Mouse (Mus musculus): ENCODE data around the gene Rgl2. TPM values are rescaled to one million over a fixed set of nuclear protein-coding genes. Genes with fewer than 3 reads are reported as not detected.
A peak's percentile ranks its signal among the peaks of the same experiment; 100 is the strongest.

Rgl2 gene
- polyA plus RNA-seq, 1 experiment, result 37.5 TPM

- no peaks in the 10 kb centered on the region for H3K9me3 ChIP-seq (replicated peaks; ENCODE audit: control insufficient read depth, insufficient read depth, low read length, poor library complexity, severe bottlenecking)
- H3K27ac ChIP-seq (ENCODE audit: insufficient read depth, low read length), result no peak overlapping the region
- no peaks in the 10 kb centered on the region for H3K27me3 ChIP-seq (ENCODE audit: control insufficient read depth, insufficient read depth, low read length, poor library complexity, severe bottlenecking)
- peaks cover 1% of the 10 kb centered on the region for H3K4me1 ChIP-seq (ENCODE audit: control insufficient read depth, insufficient read depth, low read length)
- peak overlapping the region; percentile 57 for H3K9ac ChIP-seq (ENCODE audit: low read depth, poor library complexity, severe bottlenecking)
- no peaks in the 10 kb centered on the region for H3K36me3 ChIP-seq (ENCODE audit: control insufficient read depth, insufficient read depth, low read length, poor library complexity, severe bottlenecking)
- TF ChIP-seq EP300 (IDR thresholded peaks at IDR 0.05; ENCODE audit: insufficient read depth, low read depth, low read length) (0 out of 2 replicates have a peak, but pooled peaks have one; percentile 36), POLR2A (IDR thresholded peaks at IDR 0.05; ENCODE audit: insufficient read depth, low read length) (no peak), CTCF (IDR thresholded peaks at IDR 0.05; ENCODE audit: low read depth, low read length) (peak; percentile 90)
- H3K4me3 ChIP-seq (ENCODE audit: low read depth, low read length), result peak overlapping the region; percentile 76
Observed at GRCm38 (mm10) chr17:33920282-33921097, 8.9 kb upstream of the Rgl2 start.

DNA sequence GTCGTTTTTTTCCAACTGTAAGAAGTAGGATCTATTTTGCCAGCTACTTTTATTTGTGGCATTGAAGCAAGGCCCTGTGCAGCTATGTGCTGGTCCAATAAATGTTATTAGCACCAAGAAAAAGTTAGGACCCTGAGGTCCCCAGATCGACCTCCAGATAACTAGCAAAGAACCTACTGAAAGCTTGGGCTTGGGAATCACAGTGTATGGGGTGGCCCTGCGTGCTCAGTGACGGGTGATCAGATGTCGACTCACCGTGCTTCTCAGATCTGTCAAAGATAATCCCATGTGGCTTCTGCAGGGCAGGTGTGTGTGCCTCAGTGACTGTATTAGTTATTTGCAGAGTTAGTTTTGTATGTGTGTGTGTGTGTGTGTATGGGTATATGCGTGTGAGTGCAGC is 8.0 kb upstream of the Rgl2 start:
- Histone ChIP-seq H3K27me3 (ENCODE audit: control insufficient read depth, insufficient read depth, low read length, poor library complexity, severe bottlenecking) (no peaks in the 10 kb centered on the region), H3K4me1 (ENCODE audit: control insufficient read depth, insufficient read depth, low read length) (peaks cover 1% of the 10 kb centered on the region), H3K9me3 (replicated peaks; ENCODE audit: control insufficient read depth, insufficient read depth, low read length, poor library complexity, severe bottlenecking) (no peaks in the 10 kb centered on the region), H3K9ac (ENCODE audit: low read depth, poor library complexity, severe bottlenecking) (no peak overlapping the region), H3K36me3 (ENCODE audit: control insufficient read depth, insufficient read depth, low read length, poor library complexity, severe bottlenecking) (no peaks in the 10 kb centered on the region), H3K27ac (ENCODE audit: insufficient read depth, low read length) (no peak overlapping the region), H3K4me3 (ENCODE audit: low read depth, low read length) (no peak overlapping the region)
- TF ChIP-seq POLR2A (IDR thresholded peaks at IDR 0.05; ENCODE audit: insufficient read depth, low read length) (no peak), CTCF (IDR thresholded peaks at IDR 0.05; ENCODE audit: low read depth, low read length) (no peak), EP300 (IDR thresholded peaks at IDR 0.05; ENCODE audit: insufficient read depth, low read depth, low read length) (no peak)

DNA sequence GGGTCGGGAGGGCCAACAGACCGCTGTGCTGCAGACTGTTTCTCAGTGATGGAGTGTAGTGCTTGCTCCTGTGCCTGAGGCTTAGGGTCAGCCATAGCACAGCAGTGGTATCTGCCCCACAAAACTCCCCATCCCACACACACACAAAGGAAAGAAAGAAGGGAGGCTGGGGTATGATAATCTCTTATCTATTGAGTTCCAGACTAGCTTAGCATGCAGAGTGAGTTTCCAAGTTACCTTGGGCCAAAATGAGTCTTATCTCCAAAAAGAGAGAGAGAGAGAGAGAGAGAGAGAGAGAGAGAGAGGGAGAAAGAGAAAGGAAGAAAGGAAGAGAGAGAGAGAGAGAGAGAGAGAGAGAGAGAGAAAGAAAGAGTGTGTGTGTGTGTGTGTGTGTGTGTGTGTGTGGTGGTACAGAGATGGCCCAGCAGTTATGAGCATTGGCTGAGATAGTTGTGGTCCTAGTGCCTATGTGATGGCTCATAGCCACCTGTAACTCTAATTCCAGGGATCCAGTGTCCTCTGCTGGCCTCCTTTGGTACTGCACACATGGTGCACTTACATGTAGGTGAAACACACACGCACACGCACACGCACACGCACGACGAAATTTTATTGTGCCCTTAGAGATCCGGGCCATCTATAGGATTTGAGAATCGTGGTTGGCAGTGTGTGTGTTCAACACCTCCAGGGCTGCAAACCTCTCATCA is 4.6 kb upstream of the Rgl2 start:
- H3K27ac ChIP-seq (ENCODE audit: insufficient read depth, low read length), result no peak overlapping the region
- TF ChIP-seq EP300 (IDR thresholded peaks at IDR 0.05; ENCODE audit: insufficient read depth, low read depth, low read length) (no peak), CTCF (IDR thresholded peaks at IDR 0.05; ENCODE audit: low read depth, low read length) (peak; percentile 53), POLR2A (IDR thresholded peaks at IDR 0.05; ENCODE audit: insufficient read depth, low read length) (no peak)
- no peak overlapping the region for H3K9ac ChIP-seq (ENCODE audit: low read depth, poor library complexity, severe bottlenecking)
- no peaks in the 10 kb centered on the region for H3K9me3 ChIP-seq (replicated peaks; ENCODE audit: control insufficient read depth, insufficient read depth, low read length, poor library complexity, severe bottlenecking)
- H3K36me3 ChIP-seq (ENCODE audit: control insufficient read depth, insufficient read depth, low read length, poor library complexity, severe bottlenecking), result no peaks in the 10 kb centered on the region
- H3K27me3 ChIP-seq (ENCODE audit: control insufficient read depth, insufficient read depth, low read length, poor library complexity, severe bottlenecking), result no peaks in the 10 kb centered on the region
- H3K4me1 ChIP-seq (ENCODE audit: control insufficient read depth, insufficient read depth, low read length), result no peaks in the 10 kb centered on the region
- H3K4me3 ChIP-seq (ENCODE audit: low read depth, low read length), result no peak overlapping the region

DNA sequence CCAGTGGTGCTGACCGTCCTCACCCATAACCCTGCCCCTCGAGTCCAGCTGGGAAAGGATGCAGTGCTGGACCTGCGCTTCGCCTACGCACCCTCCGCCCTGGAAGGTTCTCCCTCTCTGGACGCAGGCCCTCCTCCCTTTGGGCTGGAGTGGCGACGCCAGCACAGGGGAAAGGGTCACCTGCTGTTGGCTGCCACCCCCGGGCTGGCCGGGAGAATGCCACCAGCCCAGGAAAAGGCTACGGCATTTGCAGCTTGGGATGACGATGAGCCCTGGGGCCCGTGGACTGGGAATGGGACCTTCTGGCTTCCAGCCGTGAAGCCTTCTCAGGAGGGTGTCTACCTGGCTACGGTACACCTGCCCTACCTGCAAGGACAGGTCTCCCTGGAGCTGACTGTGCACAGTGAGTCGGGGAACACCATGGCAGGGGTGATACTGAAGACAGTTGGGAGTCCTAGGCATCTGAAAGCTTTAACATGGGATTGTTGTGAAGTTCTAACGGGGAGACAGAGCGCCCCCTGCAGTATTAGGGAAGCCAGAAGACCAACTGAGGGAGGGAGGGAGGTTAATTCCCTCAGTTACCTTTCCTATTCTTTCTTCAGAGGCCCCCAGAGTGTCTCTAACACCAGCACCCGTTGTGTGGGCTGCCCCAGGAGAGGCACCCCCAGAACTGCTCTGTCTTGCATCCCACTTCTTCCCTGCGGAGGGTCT is 3.8 kb upstream of the Rgl2 start:
- 0 out of 2 replicates have a peak overlapping the region, but pooled peaks have one; percentile 10 for H3K4me3 ChIP-seq (ENCODE audit: low read depth, low read length)

GRCm38 (mm10) chr17:33926207-33926932 is 3.0 kb upstream of the Rgl2 start:
- H3K36me3 ChIP-seq (ENCODE audit: control insufficient read depth, insufficient read depth, low read length, poor library complexity, severe bottlenecking), result no peaks in the 10 kb centered on the region
- no peaks in the 10 kb centered on the region for H3K4me1 ChIP-seq (ENCODE audit: control insufficient read depth, insufficient read depth, low read length)
- TF ChIP-seq CTCF (IDR thresholded peaks at IDR 0.05; ENCODE audit: low read depth, low read length) (peak; percentile 73), EP300 (IDR thresholded peaks at IDR 0.05; ENCODE audit: insufficient read depth, low read depth, low read length) (no peak), POLR2A (IDR thresholded peaks at IDR 0.05; ENCODE audit: insufficient read depth, low read length) (no peak)
- no peak overlapping the region for H3K27ac ChIP-seq (ENCODE audit: insufficient read depth, low read length)
- H3K4me3 ChIP-seq (ENCODE audit: low read depth, low read length), result no peak overlapping the region
- H3K9me3 ChIP-seq (replicated peaks; ENCODE audit: control insufficient read depth, insufficient read depth, low read length, poor library complexity, severe bottlenecking), result no peaks in the 10 kb centered on the region
- no peak overlapping the region for H3K9ac ChIP-seq (ENCODE audit: low read depth, poor library complexity, severe bottlenecking)
- H3K27me3 ChIP-seq (ENCODE audit: control insufficient read depth, insufficient read depth, low read length, poor library complexity, severe bottlenecking), result no peaks in the 10 kb centered on the region

More for the DNA sequence above, 3.8 kb upstream of the Rgl2 start:
- TF ChIP-seq EP300 (IDR thresholded peaks at IDR 0.05; ENCODE audit: insufficient read depth, low read depth, low read length), result no peak
- TF ChIP-seq CTCF (IDR thresholded peaks at IDR 0.05; ENCODE audit: low read depth, low read length), result peak; percentile 44
- no peak for TF ChIP-seq POLR2A (IDR thresholded peaks at IDR 0.05; ENCODE audit: insufficient read depth, low read length)
- no peak overlapping the region for H3K9ac ChIP-seq (ENCODE audit: low read depth, poor library complexity, severe bottlenecking)
- no peaks in the 10 kb centered on the region for H3K9me3 ChIP-seq (replicated peaks; ENCODE audit: control insufficient read depth, insufficient read depth, low read length, poor library complexity, severe bottlenecking)
- H3K4me1 ChIP-seq (ENCODE audit: control insufficient read depth, insufficient read depth, low read length), result no peaks in the 10 kb centered on the region
- H3K27ac ChIP-seq (ENCODE audit: insufficient read depth, low read length), result no peak overlapping the region
- no peaks in the 10 kb centered on the region for H3K36me3 ChIP-seq (ENCODE audit: control insufficient read depth, insufficient read depth, low read length, poor library complexity, severe bottlenecking)
- no peaks in the 10 kb centered on the region for H3K27me3 ChIP-seq (ENCODE audit: control insufficient read depth, insufficient read depth, low read length, poor library complexity, severe bottlenecking)

Data from ES-Bruce4 (cell line).